Mouse (Mus musculus) bone marrow, adult 2 months (tissue): ENCODE data around the gene C2cd5.

Source experiments
- CTCF ChIP-seq: fragments of 200-500 bp; IDR thresholded peaks from 2 replicates; pipeline ENCODE4 v1.5.1; 2011; ENCODE audit warnings: low read length, control low read depth; ENCODE audit not compliant: control insufficient read depth, insufficient read depth
- POLR2A ChIP-seq: fragments of 200-500 bp; IDR thresholded peaks from 2 replicates; pipeline ENCODE4 v1.6.1; 2011; ENCODE audit warnings: low read depth, mild to moderate bottlenecking, control low read depth, low read length, borderline replicate concordance; ENCODE audit not compliant: control insufficient read depth

DNA sequence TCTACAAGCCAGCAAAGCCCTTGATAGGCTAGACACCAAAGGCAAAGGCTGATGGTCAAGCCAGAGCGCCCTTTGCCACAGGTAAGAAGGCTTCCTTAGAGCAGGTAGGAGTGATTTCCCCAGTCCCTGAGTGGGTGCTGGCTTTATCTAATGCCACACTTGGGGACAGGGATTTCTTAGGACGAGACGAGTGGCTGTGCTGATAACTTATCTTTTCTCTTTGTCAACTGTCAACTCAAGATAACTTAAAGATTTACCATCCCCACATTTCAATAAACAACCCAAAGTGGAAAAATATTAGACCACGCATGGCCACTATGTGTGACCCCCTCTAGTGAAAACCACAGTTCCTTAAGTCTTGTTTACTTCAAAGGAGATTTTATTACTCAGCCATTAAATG lies 7.1 kb downstream of the C2cd5 start:
- no peak for TF ChIP-seq POLR2A
- TF ChIP-seq CTCF = no peak
